Mouse (Mus musculus): ENCODE measurements at regions not wholly inside any gene's neighbourhood (a gene's known extent, or its start where the extent isn't known, plus 50 kb on each side); places are given as distances from the start of the nearest gene placed in this dataset.

GRCm38 (mm10) chr11:9739098-9739497, 547.4 kb downstream of the Abca13 start:
- intact Hi-C loops (cut with DNase I) = no loop called here
- no peak for DNase-seq

- intact Hi-C loops (cut with DNase I) = no loop called here
Observed at GRCm38 (mm10) chr11:9780240-9780901, 588.6 kb downstream of the Abca13 start.

GRCm38 (mm10) chr11:9793175-9793828, 601.6 kb downstream of the Abca13 start:
- intact Hi-C loops (cut with DNase I) = no loop called here
- peak; percentile 3 for DNase-seq

More at GRCm38 (mm10) chr11:9780240-9780901, 588.6 kb downstream of the Abca13 start:
- no peak for DNase-seq

GRCm38 (mm10) chr11:9839636-9840035, 647.9 kb downstream of the Abca13 start:
- intact Hi-C loops (cut with DNase I) = no loop called here
- DNase-seq = peak; percentile 90

- no peak for DNase-seq
- intact Hi-C loops (cut with DNase I) = no loop called here
Observed at GRCm38 (mm10) chr11:9868454-9869130, 676.9 kb downstream of the Abca13 start.
